Mouse (Mus musculus): ENCODE results near the gene Xpr1. TPM values are rescaled to one million over a fixed set of nuclear protein-coding genes. Genes with fewer than 3 reads are reported as not detected.
"Not testable (repeated sequence)": the region's sequence is repeated elsewhere in the genome, so short reads cannot be mapped to it uniquely, and the experiment has no call there.

The Xpr1 gene
- polyA plus RNA-seq, 1 experiment from 2014 or later = 44.9 TPM

DNA sequence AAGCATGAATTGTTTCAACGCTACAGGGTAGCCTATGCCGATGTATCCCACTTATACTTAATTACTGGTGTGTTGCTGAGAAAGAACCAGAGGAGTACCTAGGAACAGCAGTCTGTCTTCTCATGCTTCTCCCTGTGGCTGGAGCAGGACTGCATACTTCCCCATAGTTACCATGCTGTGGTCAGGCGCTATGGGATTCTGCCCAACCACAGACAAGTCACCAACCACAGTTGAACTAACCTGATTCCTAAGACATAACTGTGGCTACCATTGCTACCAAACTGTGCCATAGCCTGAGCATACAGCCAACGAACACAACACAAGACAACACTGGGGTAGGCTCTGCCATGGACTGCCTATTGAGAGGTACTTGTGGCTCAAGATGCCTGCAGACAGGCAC is 144.3 kb downstream of the Xpr1 start:
- no peaks in the 10 kb centered on the region for H3K4me1 ChIP-seq (replicated peaks)
- H3K27me3 ChIP-seq = no peaks in the 10 kb centered on the region
- no peaks in the 10 kb centered on the region for H3K9me3 ChIP-seq
- H3K4me3 ChIP-seq = no peak overlapping the region
- WGBS = 91% methylated on average over 4 of the region's 4 CpGs
- H3K36me3 ChIP-seq = peaks cover 8% of the 10 kb centered on the region; the same call in 1 of the 2 replicates
- peak overlapping the region; percentile 30; the same call in 1 of the 2 replicates for H3K27ac ChIP-seq
- no peak for ATAC-seq (ENCODE audit: low FRiP score)
- no peak overlapping the region for H3K4me2 ChIP-seq
- H3K9ac ChIP-seq = no peak overlapping the region

GRCm38 (mm10) chr1:155262496-155262895 is 154.7 kb downstream of the Xpr1 start:
- H3K27me3 ChIP-seq; H3K27ac ChIP-seq; H3K36me3 ChIP-seq; H3K4me3 ChIP-seq; H3K9ac ChIP-seq; ATAC-seq (ENCODE audit: low FRiP score); H3K9me3 ChIP-seq; H3K4me2 ChIP-seq; H3K4me1 ChIP-seq (replicated peaks): not testable (repeated sequence)
- WGBS = 95% methylated on average over 10 of the region's 10 CpGs

- 88% methylated on average over 8 of the region's 8 CpGs for WGBS
- no peak overlapping the region for H3K4me3 ChIP-seq
Measured at GRCm38 (mm10) chr1:155254309-155254708, 162.9 kb downstream of the Xpr1 start.

DNA sequence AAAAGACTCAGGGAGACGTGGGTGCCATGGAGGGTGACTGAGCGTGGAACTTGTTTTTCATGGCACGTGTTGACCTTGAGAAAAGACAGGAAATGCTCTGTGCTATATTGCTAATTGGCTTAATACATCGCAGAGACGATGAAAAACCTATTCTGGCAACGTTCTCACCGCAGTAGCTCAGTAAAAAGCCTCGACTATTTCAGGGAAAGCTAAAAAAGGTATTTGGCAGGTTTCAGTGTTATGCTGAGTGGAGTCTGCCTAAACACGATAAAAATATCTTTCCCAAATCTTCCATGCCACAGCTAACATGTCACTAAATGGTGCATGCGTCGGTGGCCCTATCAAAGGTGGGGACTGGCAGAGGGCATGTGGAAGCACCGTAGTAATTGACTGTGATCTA is 164.1 kb downstream of the Xpr1 start:
- no peaks in the 10 kb centered on the region for H3K27me3 ChIP-seq
- H3K36me3 ChIP-seq = no peaks in the 10 kb centered on the region
- H3K4me3 ChIP-seq = no peak overlapping the region
- 79% methylated on average over 12 of the region's 12 CpGs for WGBS
- no peaks in the 10 kb centered on the region for H3K4me1 ChIP-seq (replicated peaks)
- H3K9ac ChIP-seq = no peak overlapping the region
- no peak overlapping the region for H3K27ac ChIP-seq
- no peak for ATAC-seq (ENCODE audit: low FRiP score)
- H3K9me3 ChIP-seq = no peaks in the 10 kb centered on the region
- H3K4me2 ChIP-seq = no peak overlapping the region

More at GRCm38 (mm10) chr1:155254309-155254708, 162.9 kb downstream of the Xpr1 start:
- H3K4me1 ChIP-seq (replicated peaks) = no peaks in the 10 kb centered on the region
- no peak overlapping the region for H3K9ac ChIP-seq
- H3K27ac ChIP-seq = no peak overlapping the region
- H3K4me2 ChIP-seq = no peak overlapping the region
- H3K36me3 ChIP-seq = no peaks in the 10 kb centered on the region
- H3K9me3 ChIP-seq = no peaks in the 10 kb centered on the region
- H3K27me3 ChIP-seq = no peaks in the 10 kb centered on the region
- no peak for ATAC-seq (ENCODE audit: low FRiP score)

DNA sequence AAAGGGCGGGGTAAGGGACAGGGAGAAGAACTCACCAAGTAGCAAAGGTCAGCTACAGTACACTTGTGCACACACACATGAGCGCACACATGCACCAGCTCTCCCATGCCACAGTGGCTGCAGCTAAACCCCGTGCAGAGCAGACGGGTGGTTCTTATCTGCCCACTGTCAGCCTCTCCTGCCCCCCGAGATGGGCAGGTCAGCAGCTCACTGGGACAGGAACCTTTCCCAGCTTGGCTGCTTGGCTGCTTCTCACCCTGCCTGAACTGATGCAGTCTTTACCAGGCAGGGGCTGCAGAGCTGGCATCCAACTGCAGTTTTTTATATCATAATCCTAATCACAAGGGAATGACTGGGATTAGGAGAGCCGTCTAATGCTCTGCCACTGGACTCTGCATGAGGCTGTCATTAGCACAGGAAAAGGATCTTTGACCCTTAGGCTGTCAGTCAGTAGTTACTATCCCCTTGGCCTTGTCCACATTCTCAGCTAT is 164.5 kb downstream of the Xpr1 start:
- no peak overlapping the region for H3K27ac ChIP-seq
- H3K27me3 ChIP-seq = no peaks in the 10 kb centered on the region
- 60% methylated on average over 6 of the region's 6 CpGs for WGBS
- no peak overlapping the region for H3K4me2 ChIP-seq
- H3K9me3 ChIP-seq = no peaks in the 10 kb centered on the region
- no peak overlapping the region for H3K4me3 ChIP-seq
- no peaks in the 10 kb centered on the region for H3K36me3 ChIP-seq
- peak overlapping the region; percentile 35; the same call in 1 of the 2 replicates for H3K9ac ChIP-seq
- no peak for ATAC-seq (ENCODE audit: low FRiP score)
- H3K4me1 ChIP-seq (replicated peaks) = no peaks in the 10 kb centered on the region

- H3K27me3 ChIP-seq = no peaks in the 10 kb centered on the region
- no peak overlapping the region for H3K27ac ChIP-seq
- ATAC-seq (ENCODE audit: low FRiP score) = no peak
- H3K36me3 ChIP-seq = no peaks in the 10 kb centered on the region
- 83% methylated on average over 5 of the region's 5 CpGs for WGBS
- H3K4me1 ChIP-seq (replicated peaks) = no peaks in the 10 kb centered on the region
- no peak overlapping the region for H3K4me2 ChIP-seq
- H3K4me3 ChIP-seq = no peak overlapping the region
- no peak overlapping the region for H3K9ac ChIP-seq
- H3K9me3 ChIP-seq = no peaks in the 10 kb centered on the region
Measured at GRCm38 (mm10) chr1:155251596-155251995, 165.6 kb downstream of the Xpr1 start.

- no peak for ATAC-seq (ENCODE audit: low FRiP score)
- H3K9ac ChIP-seq = no peak overlapping the region
- no peak overlapping the region for H3K27ac ChIP-seq
- H3K36me3 ChIP-seq = no peaks in the 10 kb centered on the region
- no peaks in the 10 kb centered on the region for H3K4me1 ChIP-seq (replicated peaks)
- H3K4me3 ChIP-seq = no peak overlapping the region
- no peaks in the 10 kb centered on the region for H3K9me3 ChIP-seq
- peaks cover 1% of the 10 kb centered on the region for H3K27me3 ChIP-seq
- no peak overlapping the region for H3K4me2 ChIP-seq
- WGBS = 29% methylated on average over 4 of the region's 4 CpGs
Measured at GRCm38 (mm10) chr1:155250531-155251135, 166.6 kb downstream of the Xpr1 start.

GRCm38 (mm10) chr1:155249896-155250295 is 167.3 kb downstream of the Xpr1 start:
- H3K4me1 ChIP-seq (replicated peaks) = no peaks in the 10 kb centered on the region; the same call in 1 of the 2 replicates
- no peaks in the 10 kb centered on the region for H3K9me3 ChIP-seq
- no peaks in the 10 kb centered on the region for H3K36me3 ChIP-seq
- peaks cover 9% of the 10 kb centered on the region for H3K27me3 ChIP-seq
- H3K27ac ChIP-seq = no peak overlapping the region
- H3K9ac ChIP-seq = no peak overlapping the region
- H3K4me2 ChIP-seq = no peak overlapping the region
- no peak for ATAC-seq (ENCODE audit: low FRiP score)
- H3K4me3 ChIP-seq = no peak overlapping the region
- 54% methylated on average over 5 of the region's 5 CpGs for WGBS

DNA sequence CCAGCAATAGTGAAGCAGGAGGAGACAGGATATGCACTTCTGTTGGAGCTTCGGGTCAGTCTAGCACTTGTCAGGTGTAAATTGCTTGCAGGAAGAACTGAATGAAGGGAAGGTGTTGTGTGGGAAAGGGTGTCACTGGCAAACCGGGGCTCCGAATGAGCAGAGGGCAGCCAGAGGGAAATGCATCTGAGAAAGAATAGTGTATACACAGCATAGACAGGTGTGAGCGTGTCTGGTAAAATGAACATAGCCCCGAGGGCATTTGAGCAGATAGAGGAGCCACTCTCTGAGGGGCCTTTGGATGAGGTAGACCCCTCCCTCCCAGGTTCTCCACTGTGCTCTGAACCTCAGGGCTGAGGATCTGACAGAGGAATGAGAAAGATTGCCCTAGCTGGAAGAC is 169.2 kb downstream of the Xpr1 start:
- Histone ChIP-seq H3K9ac (no peak overlapping the region), H3K27ac (no peak overlapping the region), H3K9me3 (no peaks in the 10 kb centered on the region), H3K36me3 (no peaks in the 10 kb centered on the region), H3K4me1 (replicated peaks) (peaks cover 13% of the 10 kb centered on the region), H3K4me3 (no peak overlapping the region), H3K27me3 (peaks cover 18% of the 10 kb centered on the region), H3K4me2 (no peak overlapping the region)
- WGBS = 73% methylated on average over 5 of the region's 5 CpGs
- no peak for ATAC-seq (ENCODE audit: low FRiP score)

- Histone ChIP-seq H3K36me3 (no peaks in the 10 kb centered on the region), H3K4me1 (replicated peaks) (peaks cover 13% of the 10 kb centered on the region), H3K9ac (no peak overlapping the region), H3K4me3 (no peak overlapping the region), H3K4me2 (no peak overlapping the region), H3K27ac (no peak overlapping the region), H3K9me3 (no peaks in the 10 kb centered on the region), H3K27me3 (peaks cover 22% of the 10 kb centered on the region)
- no peak for ATAC-seq (ENCODE audit: low FRiP score)
- 50% methylated on average over 5 of the region's 5 CpGs for WGBS
Measured at GRCm38 (mm10) chr1:155247441-155247840, 169.8 kb downstream of the Xpr1 start.

- peaks cover 13% of the 10 kb centered on the region for H3K4me1 ChIP-seq (replicated peaks)
- no peak overlapping the region for H3K4me3 ChIP-seq
- ATAC-seq (ENCODE audit: low FRiP score) = no peak
- WGBS = 52% methylated on average over 7 of the region's 7 CpGs
- no peak overlapping the region for H3K4me2 ChIP-seq
- no peak overlapping the region for H3K27ac ChIP-seq
- H3K9ac ChIP-seq = no peak overlapping the region
- H3K36me3 ChIP-seq = no peaks in the 10 kb centered on the region
- H3K9me3 ChIP-seq = no peaks in the 10 kb centered on the region
- H3K27me3 ChIP-seq = peaks cover 27% of the 10 kb centered on the region
Measured at GRCm38 (mm10) chr1:155245516-155245915, 171.7 kb downstream of the Xpr1 start.

GRCm38 (mm10) chr1:155244771-155245211 is 172.4 kb downstream of the Xpr1 start:
- Histone ChIP-seq H3K4me2 (peak overlapping the region; percentile 81), H3K36me3 (no peaks in the 10 kb centered on the region), H3K4me1 (replicated peaks) (peaks cover 13% of the 10 kb centered on the region), H3K9me3 (no peaks in the 10 kb centered on the region), H3K27me3 (peaks cover 27% of the 10 kb centered on the region), H3K4me3 (peak overlapping the region; percentile 50), H3K27ac (no peak overlapping the region), H3K9ac (peak overlapping the region; percentile 78)
- ATAC-seq (ENCODE audit: low FRiP score) = 0 out of 2 replicates have a peak, but pooled peaks have one; percentile 29
- WGBS = 3% methylated on average over 29 of the region's 29 CpGs
